Mouse (Mus musculus) heart, embryonic 15.5 days (tissue): ENCODE results near the gene Hba-a1. TPM values are rescaled to one million over a fixed set of nuclear protein-coding genes. Genes with fewer than 3 reads are reported as not detected.

Source experiments
- ATAC-seq: fragments of 200-750 bp; cut with Nextera tagmentation; replicated peaks from 2 replicates; pipeline ENCODE4 v1.8.0; 2017; ENCODE audit warnings: low read depth, moderate TSS enrichment; ENCODE audit not compliant: insufficient number of reproducible peaks, insufficient read depth, low FRiP score
- H3K27ac ChIP-seq: fragments of 300-500 bp; sonication (generic); 2 replicates; pipeline ENCODE4 v1.5.1; 2015; ENCODE audit warnings: mild to moderate bottlenecking, inconsistent platforms
- H3K27me3 ChIP-seq: fragments of 300-500 bp; sonication (generic); 2 replicates; pipeline ENCODE4 v1.6.1; 2015; ENCODE audit warnings: inconsistent platforms
- H3K36me3 ChIP-seq: fragments of 300-500 bp; sonication (generic); 2 replicates; pipeline ENCODE4 v1.6.1; 2015; ENCODE audit warnings: mild to moderate bottlenecking, inconsistent platforms
- H3K4me1 ChIP-seq: fragments of 300-500 bp; sonication (generic); replicated peaks from 2 replicates; pipeline ENCODE4 v1.6.1; 2015; ENCODE audit warnings: inconsistent platforms
- H3K4me2 ChIP-seq: fragments of 300-500 bp; sonication (generic); 2 replicates; pipeline ENCODE4 v1.6.1; 2015; ENCODE audit warnings: inconsistent platforms, mild to moderate bottlenecking, moderate library complexity
- H3K4me3 ChIP-seq: fragments of 300-500 bp; sonication (generic); 2 replicates; pipeline ENCODE4 v1.5.1; 2015; ENCODE audit warnings: mild to moderate bottlenecking, inconsistent platforms
- H3K9ac ChIP-seq: fragments of 300-500 bp; sonication (generic); 2 replicates; pipeline ENCODE4 v1.6.1; 2015; ENCODE audit warnings: mild to moderate bottlenecking, inconsistent platforms
- H3K9me3 ChIP-seq: fragments of 300-500 bp; sonication (generic); replicated peaks from 2 replicates; pipeline ENCODE4 v1.6.1; 2016; ENCODE audit warnings: inconsistent platforms
- WGBS: fragments of 180-500 bp; shearing (Covaris S2); methylation state at CpG from one replicate; pipeline ENCODE4 v1.1.7; 2015; ENCODE audit warnings: mixed read lengths; 5-methylcytosine and 5-hydroxymethylcytosine counted together
- polyA plus RNA-seq: library from polyadenylated mRNA; unstranded; fragments of >200 nt; fragmentation: Nextera tagmentation; extraction: Ambion mirVana; gene quantifications from 2 replicates; pipeline ENCODE4 v1.2.1, GENCODE M21; 2015

The Hba-a1 gene
- polyA plus RNA-seq, 1 experiment from 2014 or later = 23,640 TPM

GRCm38 (mm10) chr11:32316009-32316408 is 32.7 kb downstream of the Hba-a1 start:
- Histone ChIP-seq H3K36me3 (no peaks in the 10 kb centered on the region), H3K4me2 (no peak overlapping the region), H3K4me1 (no peaks in the 10 kb centered on the region; the same call in 1 of the 2 replicates), H3K27ac (no peak overlapping the region), H3K27me3 (peaks cover 6% of the 10 kb centered on the region; the same call in 1 of the 2 replicates), H3K4me3 (no peak overlapping the region), H3K9ac (no peak overlapping the region), H3K9me3 (no peaks in the 10 kb centered on the region)
- 82% methylated on average over 3 of the region's 3 CpGs for whole genome bisulfite sequencing
- no peak for ATAC-seq

GRCm38 (mm10) chr11:32320507-32321195 is 37.3 kb downstream of the Hba-a1 start:
- Histone ChIP-seq H3K27ac (no peak overlapping the region), H3K4me1 (peaks cover 5% of the 10 kb centered on the region), H3K36me3 (no peaks in the 10 kb centered on the region), H3K9me3 (no peaks in the 10 kb centered on the region), H3K9ac (no peak overlapping the region), H3K4me2 (no peak overlapping the region), H3K4me3 (no peak overlapping the region), H3K27me3 (0 out of 2 replicates have a peak, but pooled peaks cover 2% of the 10 kb centered on the region)
- 58% methylated on average over 11 of the region's 11 CpGs for WGBS
- ATAC-seq = no peak

GRCm38 (mm10) chr11:32321196-32321565 is 37.9 kb downstream of the Hba-a1 start:
- no peak overlapping the region for H3K4me3 ChIP-seq
- H3K4me1 ChIP-seq = peaks cover 5% of the 10 kb centered on the region
- H3K9me3 ChIP-seq = no peaks in the 10 kb centered on the region
- H3K27me3 ChIP-seq = 0 out of 2 replicates have a peak, but pooled peaks cover 2% of the 10 kb centered on the region
- 0 out of 2 replicates have a peak, but pooled peaks have one; percentile 35 for ATAC-seq
- no peak overlapping the region for H3K4me2 ChIP-seq
- H3K27ac ChIP-seq = no peak overlapping the region
- WGBS = 37% methylated on average over 8 of the region's 8 CpGs
- H3K9ac ChIP-seq = no peak overlapping the region
- H3K36me3 ChIP-seq = no peaks in the 10 kb centered on the region

GRCm38 (mm10) chr11:32324609-32325008 is 41.3 kb downstream of the Hba-a1 start:
- Histone ChIP-seq H3K27ac (no peak overlapping the region), H3K4me2 (peak overlapping the region; percentile 58), H3K9ac (no peak overlapping the region), H3K36me3 (no peaks in the 10 kb centered on the region), H3K27me3 (0 out of 2 replicates have a peak, but pooled peaks cover 6% of the 10 kb centered on the region), H3K4me3 (peak overlapping the region; percentile 34), H3K4me1 (peaks cover 5% of the 10 kb centered on the region), H3K9me3 (no peaks in the 10 kb centered on the region)
- ATAC-seq = peak; percentile 58; the same call in 1 of the 2 replicates
- WGBS = 6% methylated on average over 15 of the region's 15 CpGs

- no peaks in the 10 kb centered on the region for H3K9me3 ChIP-seq
- H3K36me3 ChIP-seq = no peaks in the 10 kb centered on the region
- no peak overlapping the region for H3K4me3 ChIP-seq
- 49% methylated on average over 6 of the region's 6 CpGs for WGBS
- H3K27ac ChIP-seq = 0 out of 2 replicates have a peak overlapping the region, but pooled peaks have one; percentile 22
- peak; percentile 64; the same call in 1 of the 2 replicates for ATAC-seq
- H3K27me3 ChIP-seq = 0 out of 2 replicates have a peak, but pooled peaks cover 3% of the 10 kb centered on the region
- peak overlapping the region; percentile 2; the same call in 1 of the 2 replicates for H3K4me2 ChIP-seq
- H3K9ac ChIP-seq = no peak overlapping the region
- peaks cover 9% of the 10 kb centered on the region for H3K4me1 ChIP-seq
These were observed 47.8 kb downstream of the Hba-a1 start for GRCm38 (mm10) chr11:32331075-32331474.

- Histone ChIP-seq H3K4me1 (peaks cover 9% of the 10 kb centered on the region), H3K36me3 (no peaks in the 10 kb centered on the region), H3K9me3 (no peaks in the 10 kb centered on the region), H3K9ac (no peak overlapping the region), H3K27ac (no peak overlapping the region), H3K4me2 (no peak overlapping the region), H3K27me3 (no peaks in the 10 kb centered on the region), H3K4me3 (no peak overlapping the region)
- 34% methylated on average over 5 of the region's 5 CpGs for WGBS
- no peak for ATAC-seq
These were observed 48.5 kb downstream of the Hba-a1 start for GRCm38 (mm10) chr11:32331861-32332260.

GRCm38 (mm10) chr11:32333235-32333634 is 49.9 kb downstream of the Hba-a1 start:
- Histone ChIP-seq H3K9me3 (no peaks in the 10 kb centered on the region), H3K9ac (no peak overlapping the region), H3K27me3 (no peaks in the 10 kb centered on the region), H3K4me2 (no peak overlapping the region), H3K36me3 (no peaks in the 10 kb centered on the region), H3K27ac (no peak overlapping the region), H3K4me1 (peaks cover 9% of the 10 kb centered on the region), H3K4me3 (no peak overlapping the region)
- ATAC-seq = no peak
- WGBS = 68% methylated on average over 2 of the region's 2 CpGs

Other genes with a start within 250 kb of the Hba-a1 start
- 0.09 and 0.77 TPM in 2 replicates for gene Il9r, start 83.2 kb upstream of the Hba-a1 start, polyA plus RNA-seq
- 34.5 and 45.1 TPM in 2 replicates for gene Snrnp25, start 78.1 kb upstream of the Hba-a1 start, polyA plus RNA-seq
- 35.6 and 42.8 TPM in 2 replicates for gene Rhbdf1, start 61.2 kb upstream of the Hba-a1 start, polyA plus RNA-seq
- gene Mpg, start 57.0 kb upstream of the Hba-a1 start, polyA plus RNA-seq = 14.3 and 22.4 TPM in 2 replicates
- gene Nprl3, start 15.8 kb upstream of the Hba-a1 start, polyA plus RNA-seq = 29.8 and 33.6 TPM in 2 replicates
- 195 and 375 TPM in 2 replicates for gene Hba-x, start 7.1 kb upstream of the Hba-a1 start, polyA plus RNA-seq
- 3.1 and 3.6 TPM in 2 replicates for gene Hbq1b, start 3.5 kb downstream of the Hba-a1 start, polyA plus RNA-seq
- 64,616 and 65,648 TPM in 2 replicates for gene Hba-a2, start 13.0 kb downstream of the Hba-a1 start, polyA plus RNA-seq
- 3.2 TPM in 2 replicates for gene Hbq1a, start 16.6 kb downstream of the Hba-a1 start, polyA plus RNA-seq
- 9.3 and 15.5 TPM in 2 replicates for gene Sh3pxd2b, start 64.3 kb downstream of the Hba-a1 start, polyA plus RNA-seq
- gene Ubtd2, start 171.9 kb downstream of the Hba-a1 start, polyA plus RNA-seq = 23.3 and 28.6 TPM in 2 replicates
- 0.19 and 0.61 TPM in 2 replicates for gene Efcab9, start 248.6 kb downstream of the Hba-a1 start, polyA plus RNA-seq
- 2.5 and 4.1 TPM in 2 replicates for gene Stk10, start 249.8 kb downstream of the Hba-a1 start, polyA plus RNA-seq